Mouse (Mus musculus) adrenal gland, postnatal 14 days (tissue): ENCODE data around the gene Gm21865. TPM values are rescaled to one million over a fixed set of nuclear protein-coding genes. Genes with fewer than 3 reads are reported as not detected.
"Not testable (repeated sequence)": the region's sequence is repeated elsewhere in the genome, so short reads cannot be mapped to it uniquely, and the experiment has no call there.

ENCODE experiments used
- DNase-seq: peaks from one replicate; pipeline ENCODE4 v3.0.0; 2021; ENCODE audit warnings: mixed read lengths
- long read RNA-seq, 2 experiments: library from polyadenylated mRNA; stranded (forward); transcript quantifications; one replicate each; pipeline ENCODE4 v2.0.0; 2021
- total RNA-seq: library from RNA; stranded (reverse); gene quantifications from 2 replicates; pipeline ENCODE4 v1.2.3, GENCODE M21; 2021

The Gm21865 gene
- not detected in 2 replicates for total RNA-seq
- long read RNA-seq, experiment 1 = 0 reads
- long read RNA-seq, experiment 2 = 0 reads

DNA sequence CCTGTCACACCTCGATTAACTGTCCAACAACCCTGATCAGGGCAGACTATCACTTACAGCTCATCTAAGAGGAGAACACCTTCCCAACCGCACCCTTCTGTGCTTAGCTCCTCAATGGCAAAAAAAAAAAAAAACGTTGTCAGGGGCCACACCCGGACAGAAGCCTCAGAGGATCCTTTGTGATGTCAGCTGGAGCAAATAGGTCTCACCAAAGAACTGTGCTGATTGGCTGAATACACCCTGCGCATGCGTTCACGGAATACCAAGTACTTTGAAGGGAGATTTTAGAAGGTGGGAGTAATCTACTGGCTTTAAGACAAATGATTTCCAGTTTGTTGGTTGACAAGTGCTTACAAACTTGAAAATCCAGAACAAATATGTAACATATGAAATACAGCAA lies at the start of gene Gm21865:
Gene Gm21865, minus strand, starts transcription at position 101 of the 400 bp plus-strand sequence.
- not testable (repeated sequence) for DNase-seq

Other genes starting within 250 kb of the Gm21865 start
- gene Gm21882, start 64.6 kb upstream of the Gm21865 start, total RNA-seq = not detected in 2 replicates